Mouse (Mus musculus): ENCODE measurements around the gene Adgrd1.

DNA sequence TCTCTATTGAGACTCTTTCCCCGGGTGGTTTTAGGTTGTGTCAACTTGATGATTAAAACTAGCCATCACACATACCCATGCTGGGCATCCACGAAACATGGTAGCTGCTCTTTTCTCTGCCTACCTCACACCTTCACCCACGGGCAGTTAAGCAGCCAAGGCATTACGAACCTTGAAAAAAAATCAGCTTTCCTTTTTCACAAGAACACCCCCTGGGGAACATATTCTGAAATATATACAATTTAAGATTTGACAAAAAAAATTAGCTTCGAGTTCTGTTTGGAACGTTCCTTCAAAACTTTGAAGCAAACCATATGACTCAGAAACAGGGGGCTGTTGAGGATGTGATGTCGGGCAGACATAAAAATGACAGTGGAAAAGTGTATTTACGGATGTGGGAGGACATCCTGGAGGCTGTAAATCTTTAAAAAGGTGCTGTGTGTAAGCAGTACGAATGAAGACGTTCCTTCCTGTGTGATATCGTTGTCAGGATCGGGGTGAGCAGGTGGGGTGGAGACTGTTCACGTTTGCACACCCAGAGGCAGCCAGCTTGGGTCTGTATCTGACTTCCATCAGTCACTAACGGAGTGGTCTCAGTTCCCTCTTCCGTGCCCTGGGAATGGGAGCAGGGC is 25.2 kb downstream of the Adgrd1 start:
- TF ChIP-seq EP300 (IDR thresholded peaks at IDR 0.05; ENCODE audit: low read length) (no peak), HCFC1 (IDR thresholded peaks at IDR 0.05; ENCODE audit: low read depth, low read length) (no peak), CTCF (conservative IDR thresholded peaks at IDR 0.05 in 1 of 2, IDR thresholded peaks at IDR 0.05 in 1 of 2; ENCODE audit: low read depth in 2 of 2, low read length in 2 of 2) (no peak), USF2 (conservative IDR thresholded peaks at IDR 0.05; ENCODE audit: low read depth, low read length) (no peak), MYC (IDR thresholded peaks at IDR 0.05; ENCODE audit: low read depth, low read length) (no peak), MAFK (IDR thresholded peaks at IDR 0.05; ENCODE audit: insufficient replicate concordance, low read length) (no peak), ELF1 (IDR thresholded peaks at IDR 0.05; ENCODE audit: low read depth, low read length) (no peak)
